Mouse (Mus musculus): Measurements from ENCODE around the gene Ociad2. TPM values are rescaled to one million over a fixed set of nuclear protein-coding genes. Genes with fewer than 3 reads are reported as not detected.

Gene Ociad2
- total and polyA plus RNA-seq, 2 experiments from 2014 or later, result 12.7 to 30.6 TPM

DNA sequence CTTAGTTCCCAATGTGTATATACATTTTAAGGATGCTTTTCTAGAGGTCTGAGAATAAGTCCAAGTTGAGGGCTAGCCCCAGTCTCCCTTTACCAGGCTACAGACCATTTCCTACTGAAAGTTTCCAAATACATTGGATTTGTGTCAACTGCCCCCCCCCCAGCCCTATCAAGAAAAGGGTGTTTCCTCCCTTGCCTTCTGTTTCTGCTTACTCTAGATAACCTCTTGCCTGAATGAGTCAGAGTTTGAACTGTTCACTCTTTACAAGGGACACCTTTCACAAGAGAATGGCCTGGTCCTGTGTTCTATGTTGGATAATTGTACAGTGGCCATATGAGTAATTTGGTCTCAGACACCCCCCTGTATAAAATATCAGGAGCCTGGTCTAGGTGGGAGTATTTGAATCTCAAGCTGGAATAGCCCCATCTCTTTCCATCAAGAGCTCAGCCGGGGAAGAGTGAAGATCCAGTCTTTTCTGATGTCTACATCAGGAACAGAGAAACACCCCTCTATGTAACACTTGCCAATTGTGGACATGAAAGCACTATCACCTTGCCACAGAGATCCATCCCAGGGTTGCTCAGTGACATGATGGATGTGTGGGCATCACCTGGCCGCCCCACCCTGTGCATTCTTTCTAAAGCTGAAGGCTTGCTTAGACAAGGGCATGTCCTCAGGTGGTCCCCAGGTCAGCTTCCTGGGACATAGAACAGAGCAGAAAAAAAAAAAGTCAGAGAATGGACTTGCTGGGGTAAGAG lies 23.5 kb upstream of the Ociad2 start:
- Histone ChIP-seq H3K36me3 (ENCODE audit: insufficient read depth) (no peaks in the 10 kb centered on the region), H3K4me2 (ENCODE audit: low read depth) (no peak overlapping the region), H3K27ac (ENCODE audit: low read depth, low read length) (no peak overlapping the region), H3K4me1 (ENCODE audit: insufficient read depth) (no peaks in the 10 kb centered on the region), H3K9ac (no peak overlapping the region), H3K27me3 (ENCODE audit: insufficient read depth, low read length) (no peaks in the 10 kb centered on the region), H3K9me3 (ENCODE audit: low read length) (no peaks in the 10 kb centered on the region), H3K4me3 (ENCODE audit: low read depth, low read length) (no peak overlapping the region)
- 95% methylated on average over 2 of the region's 2 CpGs for WGBS
- no peak for ATAC-seq
- TF ChIP-seq CTCF (IDR thresholded peaks at IDR 0.05; ENCODE audit: low read depth), result no peak
- no peak for DNase-seq

DNA sequence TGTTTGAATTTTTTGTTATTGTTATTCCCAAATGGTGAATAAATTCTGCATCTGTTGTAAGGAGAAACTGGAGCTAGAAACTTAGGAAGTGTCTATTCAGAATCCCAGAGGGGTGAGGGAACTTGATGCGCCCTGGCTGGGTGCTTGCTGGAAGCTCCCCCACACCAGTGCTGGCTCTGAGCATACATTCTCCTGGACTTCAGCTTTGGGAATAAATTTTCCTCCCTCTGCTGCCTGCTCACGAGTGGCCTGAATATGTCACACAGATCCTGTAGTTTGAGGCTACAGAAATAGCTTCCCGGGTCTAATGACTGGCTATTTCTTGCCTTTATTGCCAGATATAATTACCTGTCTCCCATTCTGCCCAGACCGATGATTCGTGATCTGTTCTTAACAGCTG lies 22.0 kb upstream of the Ociad2 start:
- Histone ChIP-seq H3K4me2 (ENCODE audit: low read depth) (no peak overlapping the region), H3K4me3 (ENCODE audit: low read depth, low read length) (no peak overlapping the region)
- 84% methylated on average over 5 of the region's 5 CpGs for WGBS

DNA sequence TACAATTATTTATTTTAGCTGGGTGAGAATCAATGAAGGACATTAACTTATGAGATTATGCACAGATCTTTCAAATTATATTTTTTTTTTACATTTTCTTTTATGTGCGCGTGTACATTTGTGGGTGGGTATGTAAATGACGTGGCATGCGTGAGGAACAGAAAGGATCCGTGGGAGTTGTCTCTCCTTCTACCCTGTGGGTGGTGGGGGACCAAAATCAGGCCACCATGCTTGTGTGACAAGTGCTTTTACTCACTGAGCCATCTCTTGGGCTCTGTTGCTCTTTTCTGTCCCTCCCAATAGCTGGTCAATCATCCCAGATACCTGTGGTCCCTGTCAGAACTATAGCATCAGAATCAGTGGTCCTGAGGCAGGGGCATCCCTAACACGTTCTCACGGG lies 21.5 kb upstream of the Ociad2 start:
- no peaks in the 10 kb centered on the region for H3K27me3 ChIP-seq (ENCODE audit: insufficient read depth, low read length)
- no peak for TF ChIP-seq CTCF (IDR thresholded peaks at IDR 0.05; ENCODE audit: low read depth)
- 85% methylated on average over 7 of the region's 7 CpGs for WGBS

More for the DNA sequence above, 22.0 kb upstream of the Ociad2 start:
- H3K27me3 ChIP-seq (ENCODE audit: insufficient read depth, low read length), result no peaks in the 10 kb centered on the region
- TF ChIP-seq CTCF (IDR thresholded peaks at IDR 0.05; ENCODE audit: low read depth), result no peak
- H3K4me1 ChIP-seq (ENCODE audit: insufficient read depth), result no peaks in the 10 kb centered on the region
- H3K27ac ChIP-seq (ENCODE audit: low read depth, low read length), result no peak overlapping the region
- ATAC-seq (no peak), DNase-seq (no peak)
- H3K36me3 ChIP-seq (ENCODE audit: insufficient read depth), result no peaks in the 10 kb centered on the region
- H3K9me3 ChIP-seq (ENCODE audit: low read length), result no peaks in the 10 kb centered on the region
- H3K9ac ChIP-seq, result no peak overlapping the region

DNA sequence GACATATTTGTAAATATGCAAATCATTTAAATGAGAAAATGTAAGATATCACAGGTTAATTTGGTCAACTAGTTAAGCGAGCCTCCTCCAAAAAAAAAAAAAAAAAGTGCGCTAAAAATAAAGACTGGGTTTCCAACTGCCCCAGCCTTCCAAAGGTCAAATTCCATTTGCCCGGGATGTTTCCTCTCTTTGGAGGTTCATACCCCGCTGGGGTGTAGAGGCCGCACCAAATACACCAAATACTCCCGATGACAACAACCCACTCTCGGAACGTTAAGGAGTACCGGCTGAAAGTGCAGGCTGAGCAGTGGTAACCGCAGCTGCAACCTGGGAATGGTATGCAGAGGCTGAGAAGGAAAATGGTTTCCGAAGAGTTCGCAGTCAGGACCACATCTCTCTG lies 19.4 kb upstream of the Ociad2 start:
- no peaks in the 10 kb centered on the region for H3K9me3 ChIP-seq (ENCODE audit: low read length)
- H3K4me1 ChIP-seq (ENCODE audit: insufficient read depth), result no peaks in the 10 kb centered on the region
- WGBS, result 33% methylated on average over 12 of the region's 12 CpGs
- no peak overlapping the region for H3K27ac ChIP-seq (ENCODE audit: low read depth, low read length)
- no peak overlapping the region for H3K4me2 ChIP-seq (ENCODE audit: low read depth)
- no peaks in the 10 kb centered on the region for H3K36me3 ChIP-seq (ENCODE audit: insufficient read depth)
- H3K27me3 ChIP-seq (ENCODE audit: insufficient read depth, low read length), result no peaks in the 10 kb centered on the region
- ATAC-seq, result no peak
- no peak for DNase-seq
- no peak overlapping the region for H3K9ac ChIP-seq
- no peak overlapping the region for H3K4me3 ChIP-seq (ENCODE audit: low read depth, low read length)
- TF ChIP-seq CTCF (IDR thresholded peaks at IDR 0.05; ENCODE audit: low read depth), result no peak

More for the DNA sequence above, 21.5 kb upstream of the Ociad2 start:
- Histone ChIP-seq H3K9me3 (ENCODE audit: low read length) (no peaks in the 10 kb centered on the region), H3K4me3 (ENCODE audit: low read depth, low read length) (no peak overlapping the region), H3K27ac (ENCODE audit: low read depth, low read length) (no peak overlapping the region), H3K4me1 (ENCODE audit: insufficient read depth) (no peaks in the 10 kb centered on the region), H3K36me3 (ENCODE audit: insufficient read depth) (no peaks in the 10 kb centered on the region), H3K9ac (no peak overlapping the region), H3K4me2 (ENCODE audit: low read depth) (no peak overlapping the region)
- ATAC-seq, result no peak
- no peak for DNase-seq

DNA sequence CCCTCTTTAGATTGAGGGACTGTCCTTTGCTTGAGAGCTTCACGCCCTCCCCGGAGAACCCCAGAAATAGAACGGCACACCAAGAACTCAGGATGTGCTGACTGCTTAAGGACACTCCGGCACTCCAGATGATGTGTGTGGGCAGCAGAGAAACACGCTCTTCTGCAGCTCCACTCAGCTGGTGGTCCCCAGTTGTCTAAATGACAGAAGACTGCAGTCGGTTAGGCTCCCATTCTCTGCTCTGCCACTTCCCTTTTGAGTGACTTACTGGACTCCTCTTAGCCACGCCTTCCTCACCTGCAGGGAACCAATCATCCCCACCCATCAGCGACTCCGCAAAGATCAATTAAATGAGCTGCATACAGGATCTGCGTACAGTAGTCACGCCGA lies 18.9 kb upstream of the Ociad2 start:
- no peak overlapping the region for H3K9ac ChIP-seq
- 41% methylated on average over 12 of the region's 12 CpGs for WGBS
- no peak overlapping the region for H3K4me2 ChIP-seq (ENCODE audit: low read depth)
- H3K36me3 ChIP-seq (ENCODE audit: insufficient read depth), result no peaks in the 10 kb centered on the region
- no peaks in the 10 kb centered on the region for H3K4me1 ChIP-seq (ENCODE audit: insufficient read depth)
- DNase-seq, result no peak
- TF ChIP-seq CTCF (IDR thresholded peaks at IDR 0.05; ENCODE audit: low read depth), result no peak
- no peak overlapping the region for H3K4me3 ChIP-seq (ENCODE audit: low read depth, low read length)
- ATAC-seq, result no peak
- no peaks in the 10 kb centered on the region for H3K27me3 ChIP-seq (ENCODE audit: insufficient read depth, low read length)
- no peaks in the 10 kb centered on the region for H3K9me3 ChIP-seq (ENCODE audit: low read length)
- H3K27ac ChIP-seq (ENCODE audit: low read depth, low read length), result no peak overlapping the region

DNA sequence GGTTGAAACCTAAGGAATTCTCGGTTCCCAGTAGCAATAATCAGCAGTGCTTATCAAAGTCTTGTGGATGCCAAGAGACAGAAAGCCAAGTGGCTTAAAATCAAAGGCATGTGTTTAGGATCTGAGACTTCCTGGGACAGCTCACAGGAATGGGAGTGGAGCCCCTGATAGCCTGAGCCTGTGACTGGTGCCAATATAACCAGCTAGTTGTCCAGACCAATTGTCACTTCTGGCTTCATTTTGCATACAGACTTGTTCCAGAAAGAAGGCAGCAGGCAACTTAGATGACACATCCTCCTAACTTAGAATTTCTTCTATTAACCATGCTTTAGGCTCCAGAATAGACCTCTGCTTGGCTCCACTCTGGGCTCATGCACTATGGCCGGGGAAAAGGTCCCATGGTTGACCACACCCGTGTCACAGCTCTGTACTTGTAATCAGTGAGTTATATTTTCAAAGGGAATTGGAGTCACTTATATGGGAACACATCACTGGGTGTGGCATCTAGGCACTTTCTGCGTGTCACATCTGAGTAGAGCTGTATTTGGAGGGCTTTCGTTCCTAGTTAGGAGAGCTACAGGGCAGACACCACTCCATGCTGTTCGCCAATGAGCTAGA lies 18.4 kb upstream of the Ociad2 start:
- no peaks in the 10 kb centered on the region for H3K4me1 ChIP-seq (ENCODE audit: insufficient read depth)
- H3K4me3 ChIP-seq (ENCODE audit: low read depth, low read length), result no peak overlapping the region
- H3K27me3 ChIP-seq (ENCODE audit: insufficient read depth, low read length), result no peaks in the 10 kb centered on the region
- 78% methylated on average over 6 of the region's 6 CpGs for WGBS
- H3K36me3 ChIP-seq (ENCODE audit: insufficient read depth), result no peaks in the 10 kb centered on the region
- no peak for TF ChIP-seq CTCF (IDR thresholded peaks at IDR 0.05; ENCODE audit: low read depth)
- H3K9me3 ChIP-seq (ENCODE audit: low read length), result no peaks in the 10 kb centered on the region
- H3K4me2 ChIP-seq (ENCODE audit: low read depth), result no peak overlapping the region
- ATAC-seq (no peak), DNase-seq (no peak)
- no peak overlapping the region for H3K9ac ChIP-seq
- H3K27ac ChIP-seq (ENCODE audit: low read depth, low read length), result no peak overlapping the region

DNA sequence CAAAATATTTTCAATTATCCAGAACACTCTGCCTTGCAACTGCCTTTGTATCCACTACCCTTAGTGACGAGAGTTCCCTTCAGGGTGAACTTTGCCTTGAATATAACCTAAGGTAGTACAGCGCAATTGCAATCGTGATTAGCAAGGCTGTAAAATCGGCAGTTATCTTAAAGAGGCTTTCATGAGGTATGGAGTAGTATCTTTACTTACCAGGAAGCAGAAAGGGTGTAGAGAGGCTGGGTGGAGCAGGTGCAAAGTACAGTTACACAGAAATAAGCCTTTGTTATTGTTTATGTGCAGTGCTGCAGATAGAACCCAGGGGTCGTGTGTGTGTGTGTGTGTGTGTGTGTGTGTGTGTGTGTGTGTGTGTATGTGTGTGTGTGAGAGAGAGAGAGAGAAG lies 14.6 kb upstream of the Ociad2 start:
- TF ChIP-seq CTCF (IDR thresholded peaks at IDR 0.05; ENCODE audit: low read depth), result no peak
- DNase-seq (no peak), ATAC-seq (no peak)
- no peaks in the 10 kb centered on the region for H3K27me3 ChIP-seq (ENCODE audit: insufficient read depth, low read length)
- H3K27ac ChIP-seq (ENCODE audit: low read depth, low read length), result no peak overlapping the region
- no peak overlapping the region for H3K4me2 ChIP-seq (ENCODE audit: low read depth)
- no peak overlapping the region for H3K9ac ChIP-seq
- WGBS, result 80% methylated on average over 5 of the region's 5 CpGs
- no peaks in the 10 kb centered on the region for H3K9me3 ChIP-seq (ENCODE audit: low read length)
- no peaks in the 10 kb centered on the region for H3K4me1 ChIP-seq (ENCODE audit: insufficient read depth)
- no peaks in the 10 kb centered on the region for H3K36me3 ChIP-seq (ENCODE audit: insufficient read depth)
- H3K4me3 ChIP-seq (ENCODE audit: low read depth, low read length), result no peak overlapping the region

All from forebrain, postnatal 0 days (tissue).